Mouse (Mus musculus): ENCODE measurements around the gene Myog. TPM values are rescaled to one million over a fixed set of nuclear protein-coding genes. Genes with fewer than 3 reads are reported as not detected.

Gene Myog
- polyA plus RNA-seq, 1 experiment from 2014 or later: 117 TPM

Other genes with a start within 250 kb of the Myog start
- 30.9 and 35.1 TPM in 2 replicates for gene Btg2, start 210.9 kb upstream of the Myog start, polyA plus RNA-seq (2015; fragmentation: Nextera tagmentation; extraction: Ambion mirVana)
- 0.50 and 0.59 TPM in 2 replicates for gene Chit1, start 178.7 kb upstream of the Myog start, polyA plus RNA-seq (2015; fragmentation: Nextera tagmentation; extraction: Ambion mirVana)
- 9.8 and 13.6 TPM in 2 replicates for gene Chil1, start 107.8 kb upstream of the Myog start, polyA plus RNA-seq (2015; fragmentation: Nextera tagmentation; extraction: Ambion mirVana)
- gene Mybph, start 96.5 kb upstream of the Myog start, polyA plus RNA-seq (2015; fragmentation: Nextera tagmentation; extraction: Ambion mirVana): 55.8 and 102 TPM in 2 replicates
- 1.8 and 2.0 TPM in 2 replicates for gene Adora1, start 54.6 kb upstream of the Myog start, polyA plus RNA-seq (2015; fragmentation: Nextera tagmentation; extraction: Ambion mirVana)
- 7.5 and 11.1 TPM in 2 replicates for gene Ppfia4, start 42.9 kb downstream of the Myog start, polyA plus RNA-seq (2015; fragmentation: Nextera tagmentation; extraction: Ambion mirVana)
- 80.2 and 80.3 TPM in 2 replicates for gene Tmem183a, start 72.0 kb downstream of the Myog start, polyA plus RNA-seq (2015; fragmentation: Nextera tagmentation; extraction: Ambion mirVana)
- gene 4933406M09Rik, start 96.0 kb downstream of the Myog start, polyA plus RNA-seq (2015; fragmentation: Nextera tagmentation; extraction: Ambion mirVana): not detected in 2 replicates
- 38.8 and 44.2 TPM in 2 replicates for gene Cyb5r1, start 115.6 kb downstream of the Myog start, polyA plus RNA-seq (2015; fragmentation: Nextera tagmentation; extraction: Ambion mirVana)
- gene Adipor1, start 125.4 kb downstream of the Myog start, polyA plus RNA-seq (2015; fragmentation: Nextera tagmentation; extraction: Ambion mirVana): 102 and 109 TPM in 2 replicates
- 22.1 and 25.9 TPM in 2 replicates for gene Klhl12, start 165.5 kb downstream of the Myog start, polyA plus RNA-seq (2015; fragmentation: Nextera tagmentation; extraction: Ambion mirVana)
- 43.6 and 47.8 TPM in 2 replicates for gene Rabif, start 204.7 kb downstream of the Myog start, polyA plus RNA-seq (2015; fragmentation: Nextera tagmentation; extraction: Ambion mirVana)